Mouse (Mus musculus) testis, adult 2 months (tissue): ENCODE data around the gene Socs7. TPM values are rescaled to one million over a fixed set of nuclear protein-coding genes. Genes with fewer than 3 reads are reported as not detected.

Experiments
- H3K27ac ChIP-seq: fragments of 200-500 bp; 2 replicates; pipeline ENCODE4 v1.5.1; 2012; ENCODE audit warnings: low read depth, low read length; ENCODE audit not compliant: control insufficient read depth, insufficient read depth
- H3K27me3 ChIP-seq: fragments of 200-500 bp; 2 replicates; pipeline ENCODE4 v1.6.1; 2012; ENCODE audit warnings: mild to moderate bottlenecking, low read length, moderate library complexity; ENCODE audit not compliant: control insufficient read depth, insufficient read depth
- H3K36me3 ChIP-seq: fragments of 200-500 bp; 2 replicates; pipeline ENCODE4 v1.6.1; 2012; ENCODE audit warnings: mild to moderate bottlenecking, low read length; ENCODE audit not compliant: control insufficient read depth, insufficient read depth
- H3K4me1 ChIP-seq: fragments of 200-500 bp; 2 replicates; pipeline ENCODE4 v1.6.1; 2012; ENCODE audit warnings: low read length; ENCODE audit not compliant: control insufficient read depth, insufficient read depth
- H3K4me3 ChIP-seq: fragments of 200-500 bp; 2 replicates; pipeline ENCODE4 v1.5.1; 2012; ENCODE audit warnings: low read depth, mild to moderate bottlenecking, low read length, moderate library complexity, mixed read lengths; ENCODE audit not compliant: control insufficient read depth
- CTCF ChIP-seq: fragments of 200-500 bp; IDR thresholded peaks from 2 replicates; pipeline ENCODE4 v1.5.1; 2012; ENCODE audit warnings: low read depth, mild to moderate bottlenecking, inconsistent platforms, low read length, moderate library complexity; ENCODE audit not compliant: control insufficient read depth, insufficient read depth, insufficient replicate concordance
- POLR2A ChIP-seq: fragments of 200-500 bp; IDR thresholded peaks from 2 replicates; pipeline ENCODE4 v1.6.1; 2012; ENCODE audit warnings: low read depth, mild to moderate bottlenecking, inconsistent platforms, low read length, moderate library complexity; ENCODE audit not compliant: control insufficient read depth
- polyA plus RNA-seq: library from polyadenylated mRNA; depleted of rRNA; stranded (reverse); fragments of >200 nt; gene quantifications from 2 replicates; pipeline ENCODE4 v1.2.3, GENCODE M21; 2012

The Socs7 gene
- polyA plus RNA-seq, 1 experiment: 90.3 TPM

GRCm38 (mm10) chr11:97432983-97433539, 70.7 kb downstream of the Socs7 start:
- Histone ChIP-seq H3K27ac (no peak overlapping the region), H3K4me3 (no peak overlapping the region), H3K36me3 (no peaks in the 10 kb centered on the region), H3K27me3 (no peaks in the 10 kb centered on the region), H3K4me1 (peaks cover 38% of the 10 kb centered on the region)
- TF ChIP-seq CTCF: no peak
- TF ChIP-seq POLR2A: no peak

- no peak for TF ChIP-seq POLR2A
- no peak for TF ChIP-seq CTCF
- Histone ChIP-seq H3K36me3 (no peaks in the 10 kb centered on the region), H3K4me1 (peaks cover 37% of the 10 kb centered on the region), H3K27me3 (no peaks in the 10 kb centered on the region), H3K27ac (no peak overlapping the region), H3K4me3 (no peak overlapping the region)
These were observed 71.8 kb downstream of the Socs7 start for GRCm38 (mm10) chr11:97434121-97434520.

GRCm38 (mm10) chr11:97434704-97435454, 72.5 kb downstream of the Socs7 start:
- Histone ChIP-seq H3K36me3 (no peaks in the 10 kb centered on the region), H3K27ac (peak overlapping the region; percentile 82), H3K27me3 (no peaks in the 10 kb centered on the region), H3K4me3 (peak overlapping the region; percentile 76), H3K4me1 (peaks cover 33% of the 10 kb centered on the region)
- TF ChIP-seq POLR2A (peak; percentile 24; the same call in 1 of the 2 replicates), CTCF (peak; percentile 34)

GRCm38 (mm10) chr11:97435808-97436491, 73.6 kb downstream of the Socs7 start:
- Histone ChIP-seq H3K4me1 (peaks cover 42% of the 10 kb centered on the region), H3K4me3 (no peak overlapping the region)
- TF ChIP-seq CTCF (no peak), POLR2A (0 out of 2 replicates have a peak, but pooled peaks have one; percentile 7)

GRCm38 (mm10) chr11:97437745-97438144, 75.4 kb downstream of the Socs7 start:
- Histone ChIP-seq H3K36me3 (no peaks in the 10 kb centered on the region), H3K4me1 (peaks cover 50% of the 10 kb centered on the region), H3K4me3 (no peak overlapping the region), H3K27ac (peak overlapping the region; percentile 67), H3K27me3 (no peaks in the 10 kb centered on the region)
- no peak for TF ChIP-seq POLR2A
- TF ChIP-seq CTCF: no peak

More at GRCm38 (mm10) chr11:97435808-97436491, 73.6 kb downstream of the Socs7 start:
- Histone ChIP-seq H3K27ac (peak overlapping the region; percentile 87), H3K27me3 (no peaks in the 10 kb centered on the region), H3K36me3 (no peaks in the 10 kb centered on the region)

GRCm38 (mm10) chr11:97438868-97439267, 76.5 kb downstream of the Socs7 start:
- H3K27ac ChIP-seq: peak overlapping the region; percentile 55
- no peak for TF ChIP-seq POLR2A
- no peak for TF ChIP-seq CTCF
- H3K4me1 ChIP-seq: peaks cover 52% of the 10 kb centered on the region
- H3K27me3 ChIP-seq: no peaks in the 10 kb centered on the region
- H3K4me3 ChIP-seq: peak overlapping the region; percentile 89
- H3K36me3 ChIP-seq: no peaks in the 10 kb centered on the region; the same call in 1 of the 2 replicates

- no peaks in the 10 kb centered on the region for H3K27me3 ChIP-seq
These were observed 77.6 kb downstream of the Socs7 start for GRCm38 (mm10) chr11:97439935-97440334.

More at GRCm38 (mm10) chr11:97439935-97440334, 77.6 kb downstream of the Socs7 start:
- Histone ChIP-seq H3K27ac (peak overlapping the region; percentile 72), H3K36me3 (peaks cover 2% of the 10 kb centered on the region), H3K4me1 (peaks cover 47% of the 10 kb centered on the region), H3K4me3 (peak overlapping the region; percentile 89)
- peak; percentile 78 for TF ChIP-seq POLR2A
- TF ChIP-seq CTCF: no peak
